Mouse (Mus musculus): ENCODE data around the gene Btbd11.
A peak's percentile ranks its signal among the peaks of the same experiment; 100 is the strongest.

Gene Btbd11

DNA sequence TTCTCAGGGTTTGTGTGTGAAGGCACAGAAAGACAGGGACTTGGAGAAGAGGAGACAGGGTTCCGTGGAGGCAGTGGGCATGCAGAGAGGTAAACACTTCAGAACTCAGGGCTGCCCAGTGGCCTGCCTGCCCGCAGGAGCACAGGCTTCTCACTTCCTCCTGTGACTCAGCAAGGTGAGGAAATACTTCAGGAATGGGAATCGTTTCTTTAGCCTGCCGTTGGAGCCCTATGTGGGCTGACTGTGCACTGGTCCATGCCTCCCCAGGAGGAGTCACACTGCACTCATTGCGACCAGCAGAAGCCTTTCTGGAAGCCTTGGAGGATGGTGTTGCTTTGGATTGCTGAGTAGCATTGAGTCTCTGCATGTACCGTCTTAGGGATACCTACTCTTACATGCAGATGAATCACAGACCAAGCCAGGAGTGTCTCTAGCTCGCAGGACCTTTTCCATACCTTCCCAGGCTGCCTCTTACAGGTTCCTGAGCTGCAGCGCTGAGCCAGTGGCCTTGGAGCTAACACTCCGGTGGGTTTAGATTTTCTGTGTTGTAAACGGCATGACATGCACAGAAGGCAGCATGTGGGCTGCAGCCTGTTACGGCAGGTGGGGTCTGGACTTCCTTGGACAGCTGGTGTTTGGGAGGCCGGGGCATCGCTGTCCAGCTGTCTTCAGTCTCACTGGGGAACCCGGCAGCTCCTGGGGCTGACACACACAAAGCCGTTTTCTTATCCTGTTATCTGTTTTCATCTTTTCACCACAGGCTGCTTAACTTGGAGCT, 34.4 kb downstream of the Btbd11 start:
- DNase-seq (ENCODE audit: low read depth, low spot score) = peak; percentile 24

DNA sequence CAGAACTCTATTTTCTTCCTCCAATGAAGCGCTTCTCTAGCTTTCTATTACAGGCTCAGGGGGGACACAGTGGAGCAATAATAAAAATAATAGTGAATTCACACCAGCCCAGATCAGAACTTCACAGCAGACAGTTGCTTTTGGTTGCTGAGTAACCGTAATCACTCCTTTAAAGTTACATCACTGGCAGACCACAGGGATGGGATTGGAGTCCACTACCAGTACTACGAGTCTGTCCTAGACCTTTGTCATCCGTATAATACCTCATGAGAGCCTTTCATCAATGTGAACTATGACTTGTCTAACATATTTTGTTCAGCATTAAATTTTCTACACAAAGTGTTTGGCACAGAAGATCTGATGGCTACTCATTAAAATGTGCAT, 35.0 kb downstream of the Btbd11 start:
- DNase-seq (ENCODE audit: low read depth, low spot score) = no peak

DNA sequence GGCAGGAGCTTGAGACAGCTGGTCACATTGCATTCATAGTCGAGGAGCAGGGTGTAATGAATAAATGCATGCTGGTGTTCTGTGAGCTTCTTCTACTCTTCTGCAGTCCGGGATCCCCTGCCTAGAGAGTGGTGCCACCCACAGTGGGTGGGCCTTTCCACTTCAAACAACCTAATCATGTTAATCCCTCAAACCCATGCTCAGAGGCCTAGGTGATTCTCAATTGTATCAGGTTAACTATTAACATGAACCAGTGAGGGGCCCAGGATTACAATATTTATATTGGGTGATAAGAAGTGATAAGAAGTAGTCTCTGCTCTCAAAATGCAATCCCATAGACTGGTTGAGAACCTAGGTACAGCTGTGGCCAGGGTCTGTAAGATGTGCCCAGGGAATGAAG, 39.1 kb downstream of the Btbd11 start:
- DNase-seq (ENCODE audit: low read depth, low spot score) = no peak

DNA sequence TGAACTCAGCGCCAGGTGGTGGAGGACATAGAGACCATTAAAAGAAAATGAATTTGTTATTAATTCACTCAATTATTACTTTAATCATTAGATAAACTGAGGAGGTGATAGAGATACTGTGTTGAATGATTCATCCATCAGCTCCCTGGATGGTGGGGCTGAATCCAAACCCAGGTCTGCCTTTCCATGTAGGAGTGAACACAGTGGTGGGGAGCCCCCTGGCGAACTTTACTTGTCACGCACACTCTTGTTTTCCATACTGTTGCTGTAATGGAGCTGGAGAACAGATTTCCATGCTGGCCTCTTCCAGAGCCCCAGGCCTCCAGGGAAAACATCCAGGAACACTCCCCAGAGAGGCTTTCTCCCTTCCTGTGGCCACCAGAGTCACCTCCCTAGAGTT, 50.6 kb downstream of the Btbd11 start:
- no peak for DNase-seq (ENCODE audit: low read depth, low spot score)

DNA sequence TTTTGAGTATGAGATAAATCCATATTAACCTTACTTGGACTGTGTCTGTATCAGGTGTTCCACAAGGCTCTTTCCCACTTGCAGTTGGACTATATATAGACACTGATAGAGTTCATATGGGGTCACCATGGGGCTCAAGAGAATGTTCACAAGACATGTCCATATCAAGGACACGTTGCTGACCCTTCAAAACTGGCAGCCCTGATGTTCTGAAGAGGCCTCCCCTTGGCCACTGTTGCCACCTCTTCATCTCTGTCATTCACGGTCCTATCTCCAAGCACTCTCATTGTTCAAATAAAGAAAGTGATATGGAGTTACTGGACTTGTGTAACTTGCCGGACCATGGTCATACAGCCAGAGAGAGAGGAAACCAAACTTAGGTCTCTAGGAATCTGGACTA, 56.8 kb downstream of the Btbd11 start:
- no peak for DNase-seq (ENCODE audit: low read depth, low spot score)

DNA sequence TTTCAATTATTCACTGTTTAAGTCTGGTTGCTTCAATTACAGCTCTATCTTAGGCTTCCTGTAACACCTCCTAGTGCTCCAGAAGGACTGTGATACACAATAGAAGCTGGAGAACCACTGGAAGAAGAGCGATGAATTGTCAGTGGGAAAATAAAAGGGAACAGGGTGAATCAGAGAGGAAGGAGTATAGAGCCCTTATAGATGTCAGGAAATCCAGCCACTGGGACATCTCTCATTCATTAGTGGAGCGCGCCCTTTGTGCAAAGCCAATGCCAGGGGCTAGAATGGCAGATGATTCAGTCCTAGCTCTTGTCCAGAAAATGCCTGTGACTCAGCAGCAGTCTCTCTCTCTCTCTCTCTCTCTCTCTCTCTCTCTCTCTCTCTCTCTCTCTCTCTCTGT, 59.3 kb downstream of the Btbd11 start:
- DNase-seq (ENCODE audit: low read depth, low spot score) = no peak

DNA sequence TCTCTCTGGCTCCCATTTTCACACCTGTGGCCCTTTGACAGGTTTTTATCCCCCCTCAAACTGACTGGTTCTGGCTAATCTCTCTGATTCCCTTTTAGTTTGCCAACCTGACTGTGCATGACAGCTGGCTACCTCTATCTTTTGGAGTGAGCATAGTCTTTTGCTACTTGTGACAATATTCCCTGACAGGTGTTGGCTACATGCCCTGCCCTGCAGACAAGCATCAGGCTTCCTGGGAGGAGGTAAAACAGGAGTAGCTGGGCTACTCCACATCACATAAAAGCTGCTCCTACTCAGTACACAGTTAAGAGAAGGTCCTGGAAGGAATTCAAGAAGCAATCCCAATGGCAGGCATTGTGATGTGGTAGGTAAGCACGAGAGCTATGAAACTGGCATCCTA, 60.1 kb downstream of the Btbd11 start:
- DNase-seq (ENCODE audit: low read depth, low spot score) = no peak

DNA sequence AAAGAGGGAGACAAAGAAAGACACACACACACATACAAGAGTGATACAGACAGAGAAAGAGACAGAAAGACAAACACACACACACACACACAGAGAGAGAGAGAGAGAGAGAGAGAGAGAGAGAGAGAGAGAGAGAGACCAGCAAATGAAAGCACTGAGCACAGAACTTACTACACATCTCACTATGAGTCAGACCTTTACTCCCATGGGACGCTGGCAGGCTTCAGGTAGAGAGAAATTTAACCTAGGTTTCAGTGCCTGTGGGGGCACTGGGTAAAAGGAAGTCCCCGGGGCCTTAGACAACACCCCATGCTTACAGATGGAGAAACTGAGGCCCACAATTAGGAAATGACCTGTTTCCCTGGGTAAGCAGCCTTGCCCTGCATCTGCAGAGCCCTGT, 61.3 kb downstream of the Btbd11 start:
- no peak for DNase-seq (ENCODE audit: low read depth, low spot score)

DNA sequence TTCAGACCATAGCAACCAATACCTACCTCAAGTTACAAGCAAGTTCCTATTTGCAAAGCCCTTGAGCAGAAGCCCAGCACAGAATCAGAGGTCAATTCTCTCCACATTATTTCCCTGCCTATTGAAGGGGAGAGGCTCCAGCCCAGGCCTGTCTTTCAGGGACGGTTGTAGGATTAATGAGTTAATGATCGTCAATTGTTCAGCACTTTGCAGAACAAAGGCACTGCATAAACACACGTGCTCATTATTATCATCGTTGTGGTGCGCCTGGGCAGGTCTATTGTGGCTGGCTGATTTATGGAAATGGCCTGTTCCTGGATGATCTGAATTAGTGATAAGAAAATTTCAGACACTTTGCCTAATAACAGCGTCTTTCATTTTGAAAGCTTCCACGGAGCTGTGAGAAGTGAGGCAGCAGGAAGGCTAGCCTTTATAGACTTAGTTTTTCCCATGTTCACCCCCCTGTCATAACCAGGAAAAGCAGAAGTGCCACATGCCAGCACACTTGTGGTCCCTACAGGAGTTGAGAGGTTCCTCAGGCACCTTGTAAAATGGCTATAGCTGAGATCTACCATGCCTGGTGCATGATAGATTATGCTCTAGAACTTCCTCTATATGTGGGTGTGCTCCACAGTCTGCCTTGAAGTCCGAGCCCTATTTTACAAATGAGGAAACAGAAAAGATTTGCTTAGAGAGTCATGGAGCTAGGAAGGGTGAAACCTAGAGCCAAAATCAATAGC, 65.2 kb downstream of the Btbd11 start:
- DNase-seq (ENCODE audit: low read depth, low spot score) = no peak

DNA sequence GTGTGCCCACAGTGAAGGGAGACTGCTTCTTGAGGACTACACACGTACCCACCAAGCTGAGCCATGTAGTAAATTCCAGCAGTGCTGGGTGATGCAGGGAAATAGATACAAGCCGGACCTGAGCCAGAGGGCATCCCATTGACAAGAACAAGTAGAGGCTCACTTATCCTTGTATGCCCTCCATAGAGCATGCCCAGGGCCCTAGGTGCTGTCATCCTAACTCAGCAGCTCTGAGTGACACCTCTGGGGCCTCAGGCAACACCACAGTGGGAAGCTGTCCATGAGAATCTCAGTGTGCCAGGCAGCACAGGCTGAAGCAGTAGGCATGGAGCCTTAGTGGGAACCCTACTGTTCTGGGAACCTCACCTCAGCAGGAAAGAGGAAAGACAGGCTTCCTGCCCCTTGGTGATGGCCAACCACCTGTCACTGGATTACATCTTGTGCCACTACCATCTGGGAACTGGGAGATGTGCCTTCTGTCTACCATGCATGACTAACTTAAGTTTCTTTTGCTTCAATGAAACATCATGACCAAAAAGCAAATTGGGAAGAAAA, 66.7 kb downstream of the Btbd11 start:
- no peak for DNase-seq (ENCODE audit: low read depth, low spot score)

DNA sequence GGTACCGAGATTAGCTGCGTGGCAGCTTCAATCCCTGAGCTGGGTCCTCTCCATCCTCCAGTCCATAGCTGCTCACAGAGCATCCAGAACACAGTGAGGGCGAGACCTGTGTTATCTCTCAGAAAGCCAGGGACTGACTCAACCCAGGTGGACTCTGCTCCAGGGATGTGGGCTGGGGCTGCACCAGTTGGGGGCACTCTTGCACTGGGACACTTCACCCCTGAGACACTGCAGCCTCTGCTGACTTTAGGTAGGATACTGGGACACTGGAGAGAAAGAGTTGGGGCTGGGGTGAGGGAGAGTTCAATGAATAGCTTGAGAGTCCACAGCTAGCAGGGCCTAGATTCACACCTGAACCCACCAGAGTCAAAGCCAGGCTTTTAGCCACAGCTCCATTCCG, 69.4 kb downstream of the Btbd11 start:
- DNase-seq (ENCODE audit: low read depth, low spot score) = no peak

DNA sequence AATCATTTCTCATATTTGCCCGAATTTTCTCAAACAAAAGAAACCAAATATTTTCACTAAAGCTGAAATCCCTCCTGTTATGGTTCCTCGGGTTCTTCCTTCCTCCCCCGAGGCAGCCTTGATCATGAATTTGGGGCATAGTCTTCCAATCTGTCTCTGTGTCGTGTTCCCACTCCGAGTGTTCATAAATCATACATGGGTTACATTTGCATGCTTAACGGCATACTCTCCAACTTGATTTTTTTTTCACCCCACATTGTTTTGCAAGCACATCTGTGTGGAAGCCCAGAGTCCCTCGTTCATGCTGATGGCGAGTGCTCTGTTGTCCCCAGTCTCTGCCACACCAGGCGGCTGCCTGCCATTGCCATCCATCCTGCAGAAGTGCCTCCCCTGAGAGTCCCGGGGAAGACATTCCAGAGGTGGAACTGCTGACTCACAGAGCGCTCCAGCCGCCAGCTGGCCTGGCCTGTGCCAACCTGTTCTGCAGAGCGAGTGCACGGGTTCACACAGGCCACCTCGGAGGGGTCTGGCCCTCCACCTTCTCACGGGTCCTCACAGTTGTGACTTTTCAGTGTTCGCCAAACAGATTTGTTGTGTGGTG, 72.2 kb downstream of the Btbd11 start:
- peak; percentile 52 for DNase-seq (ENCODE audit: low read depth, low spot score)

DNA sequence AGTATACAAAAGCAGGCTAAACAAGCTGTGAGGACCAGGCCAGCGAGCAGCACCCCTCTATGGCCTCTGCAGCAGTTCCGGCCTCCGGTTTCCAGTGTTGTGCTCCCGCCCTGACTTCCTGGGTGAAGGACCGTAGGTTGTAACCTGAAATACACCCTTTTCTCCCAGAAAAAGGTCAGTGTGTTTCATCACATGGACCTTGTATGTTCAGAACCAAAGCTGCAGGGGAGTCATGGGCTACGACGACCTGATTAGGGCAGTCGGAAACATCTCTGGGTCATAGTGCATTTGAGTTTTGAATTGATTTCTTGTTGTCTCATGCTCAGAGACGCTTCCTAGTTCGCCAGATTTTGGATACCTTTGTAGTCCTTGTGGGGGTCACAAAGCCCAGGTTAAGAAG, 74.1 kb downstream of the Btbd11 start:
- no peak for DNase-seq (ENCODE audit: low read depth, low spot score)

DNA sequence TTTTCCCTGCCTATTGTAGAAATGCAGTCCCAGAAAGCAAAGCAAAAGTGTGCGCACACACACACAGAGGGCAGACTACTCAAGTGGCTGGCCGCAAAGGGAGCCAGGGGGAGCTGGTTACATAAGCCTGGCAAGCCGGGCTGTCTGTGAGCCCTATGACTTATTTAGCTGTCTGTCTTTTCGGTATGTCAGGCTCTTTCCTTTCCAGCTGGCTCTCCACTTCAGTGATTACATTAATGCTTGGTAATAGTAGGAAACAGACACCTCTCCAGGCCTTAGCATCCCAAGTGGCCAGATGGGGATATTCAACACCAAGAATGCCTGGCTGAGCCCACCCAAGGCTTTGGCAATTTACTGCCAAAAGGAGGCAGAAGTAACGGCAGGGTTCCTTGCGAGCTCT, 77.5 kb downstream of the Btbd11 start:
- DNase-seq (ENCODE audit: low read depth, low spot score) = peak; percentile 63

DNA sequence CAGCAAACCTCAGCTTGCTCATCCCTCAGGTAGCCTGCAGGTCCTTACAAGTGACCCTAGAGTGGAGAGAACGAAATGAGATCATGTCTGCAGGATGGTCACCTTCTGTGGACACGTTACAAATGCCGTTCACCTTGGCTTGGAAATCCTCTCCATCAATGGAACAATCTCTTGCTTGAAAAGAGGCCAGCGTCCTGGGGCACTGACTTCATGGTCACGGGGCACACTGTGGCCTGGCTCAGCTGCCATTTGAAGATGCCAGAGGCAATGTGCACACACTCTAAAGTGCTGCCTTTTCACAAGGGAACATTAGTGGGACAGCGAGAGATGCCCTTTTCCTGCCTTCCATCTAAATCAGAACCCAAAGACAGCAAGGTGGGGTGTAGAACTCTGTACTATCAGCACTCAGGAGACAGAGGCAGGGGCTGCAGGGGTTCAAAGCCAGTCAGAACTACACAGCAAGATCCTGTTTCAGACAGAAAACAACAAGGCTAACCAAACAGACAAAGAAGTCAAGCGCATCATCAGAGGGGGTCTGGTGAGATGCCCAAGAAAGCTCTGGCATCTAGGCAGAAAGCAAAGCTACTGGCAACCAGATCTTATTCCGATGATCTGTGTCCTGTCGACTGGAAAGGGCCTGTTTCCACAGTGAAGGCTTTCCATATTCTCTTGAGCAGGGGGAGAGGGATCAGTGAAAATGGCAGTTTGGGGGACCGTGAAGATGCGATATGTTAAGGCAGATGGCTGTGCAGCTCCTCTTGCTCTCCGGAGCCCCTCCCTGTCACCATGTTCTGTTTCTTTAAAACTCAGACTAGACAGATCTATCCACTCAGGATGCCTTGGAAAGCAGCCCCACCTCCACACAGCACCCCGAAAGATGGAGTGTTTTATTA, 79.1 kb downstream of the Btbd11 start:
- no peak for DNase-seq (ENCODE audit: low read depth, low spot score)

DNA sequence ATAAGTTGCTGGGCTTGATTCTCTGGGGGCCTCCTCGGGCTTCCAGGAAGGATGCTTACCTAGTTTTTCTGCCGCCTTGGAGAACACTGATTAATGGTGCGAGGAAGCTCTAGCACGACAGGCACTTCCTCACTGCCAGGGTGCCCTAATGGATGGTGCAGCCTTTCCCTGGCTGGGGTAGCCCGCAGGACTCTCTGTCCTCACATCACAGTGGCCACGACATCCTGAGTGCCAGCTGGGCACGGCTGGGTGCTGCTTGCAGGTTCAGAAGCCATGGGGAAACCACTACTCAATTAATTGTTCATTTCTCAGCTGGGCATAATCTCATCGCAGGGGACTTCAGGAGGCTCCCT, 79.8 kb downstream of the Btbd11 start:
- DNase-seq (ENCODE audit: low read depth, low spot score) = no peak

DNA sequence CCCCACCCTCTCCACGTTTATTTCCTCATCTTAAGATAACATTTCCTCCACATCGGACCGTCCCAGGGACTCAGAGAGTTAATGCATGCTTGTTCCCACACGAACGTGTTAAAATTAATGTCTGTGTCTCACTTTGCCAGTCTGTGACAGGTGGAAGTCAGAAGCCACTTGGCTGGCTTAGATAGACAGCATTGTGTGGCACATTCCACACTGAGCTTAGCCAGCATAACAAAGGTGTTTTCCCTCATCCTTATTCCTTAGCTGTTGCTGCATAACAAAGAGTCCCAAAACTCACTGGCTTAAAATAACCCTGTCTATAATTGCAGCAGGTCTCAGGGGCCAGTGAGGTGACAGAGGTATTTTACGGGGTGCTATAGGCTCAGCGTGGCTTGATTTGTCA, 80.8 kb downstream of the Btbd11 start:
- no peak for DNase-seq (ENCODE audit: low read depth, low spot score)

DNA sequence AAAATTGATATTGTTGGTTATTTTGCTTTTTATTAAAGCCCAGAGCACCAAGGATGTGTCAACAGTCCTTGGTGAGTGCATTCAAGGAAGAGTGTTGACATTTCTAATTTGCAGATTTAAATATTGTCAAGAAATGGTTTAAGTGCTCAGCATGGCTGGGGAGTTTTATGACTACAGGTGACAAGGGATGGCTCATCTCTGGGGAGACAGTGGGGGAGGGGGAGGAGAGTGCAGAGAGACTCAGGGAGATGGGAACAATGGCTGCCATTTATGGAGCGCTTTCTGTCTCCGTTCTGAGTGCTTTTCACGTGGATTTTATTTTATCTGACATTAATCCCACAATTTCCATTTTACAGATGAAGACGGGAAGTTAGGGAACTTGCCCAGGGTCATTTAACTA, 81.9 kb downstream of the Btbd11 start:
- no peak for DNase-seq (ENCODE audit: low read depth, low spot score)

DNA sequence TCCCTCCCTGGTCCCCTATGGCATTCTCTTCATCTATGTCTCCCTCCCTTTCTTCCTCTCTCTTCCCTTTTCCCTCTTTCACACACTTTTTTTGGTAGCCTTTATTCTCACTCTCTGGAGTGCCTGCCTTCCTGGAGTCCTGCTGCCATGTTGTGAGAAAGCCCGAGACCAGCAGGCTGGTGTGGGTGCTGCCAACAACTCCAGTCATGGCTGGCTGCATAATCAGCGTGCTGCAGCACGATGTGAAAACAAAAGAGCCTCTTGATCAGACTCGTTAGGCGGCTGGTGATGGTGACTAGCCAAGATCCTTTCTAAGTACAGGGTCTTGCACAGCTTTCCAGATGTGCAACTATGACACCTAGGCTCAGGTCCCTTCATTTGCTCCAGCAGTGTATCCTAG, 82.7 kb downstream of the Btbd11 start:
- DNase-seq (ENCODE audit: low read depth, low spot score) = no peak

DNA sequence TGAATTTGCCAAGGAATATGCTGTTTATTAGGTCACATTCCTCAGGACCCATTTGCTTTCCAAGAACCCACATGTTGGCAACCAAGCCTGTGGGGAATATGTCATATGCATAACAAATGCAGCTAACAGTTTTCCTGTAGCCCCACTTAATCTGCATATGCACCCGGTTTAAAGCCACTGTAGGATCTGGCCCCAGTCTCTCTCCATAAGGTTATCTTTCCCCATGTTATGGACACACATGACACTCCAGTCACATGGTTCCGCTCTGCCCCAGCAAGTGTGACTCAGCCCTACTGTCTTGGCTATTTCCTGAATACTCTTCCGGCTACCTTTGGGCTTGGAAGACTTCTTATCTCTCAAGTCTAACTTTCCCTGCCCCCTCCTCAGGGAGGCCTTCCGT, 86.7 kb downstream of the Btbd11 start:
- no peak for DNase-seq (ENCODE audit: low read depth, low spot score)

DNA sequence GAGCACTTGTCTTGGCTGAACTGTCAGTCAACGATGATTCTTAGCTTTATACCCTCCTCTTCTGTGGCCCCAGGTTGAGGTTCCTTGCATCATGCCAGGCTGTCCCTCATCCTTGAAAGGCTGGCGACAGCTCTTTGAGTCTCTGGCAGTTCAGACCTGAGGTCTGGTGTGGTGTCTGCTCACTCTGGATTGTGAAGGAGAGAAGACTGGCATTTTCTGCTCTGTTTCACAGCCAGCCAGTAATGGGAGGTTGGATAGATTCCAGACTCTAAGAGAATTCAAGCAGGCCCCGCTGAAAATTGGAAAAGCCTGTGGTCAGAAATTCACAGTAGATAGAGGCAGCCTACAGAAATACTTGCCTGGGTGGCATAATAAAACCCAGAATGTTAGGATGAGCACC, 87.3 kb downstream of the Btbd11 start:
- DNase-seq (ENCODE audit: low read depth, low spot score) = peak; percentile 67

Data from brain, adult 2 months (tissue).